Mouse (Mus musculus) kidney, adult 18-20 months (tissue): ENCODE data around the gene Celf5.

Experiments
- DNase-seq: peaks from one replicate; pipeline ENCODE4 v3.0.0; 2021

Celf5 gene

DNA sequence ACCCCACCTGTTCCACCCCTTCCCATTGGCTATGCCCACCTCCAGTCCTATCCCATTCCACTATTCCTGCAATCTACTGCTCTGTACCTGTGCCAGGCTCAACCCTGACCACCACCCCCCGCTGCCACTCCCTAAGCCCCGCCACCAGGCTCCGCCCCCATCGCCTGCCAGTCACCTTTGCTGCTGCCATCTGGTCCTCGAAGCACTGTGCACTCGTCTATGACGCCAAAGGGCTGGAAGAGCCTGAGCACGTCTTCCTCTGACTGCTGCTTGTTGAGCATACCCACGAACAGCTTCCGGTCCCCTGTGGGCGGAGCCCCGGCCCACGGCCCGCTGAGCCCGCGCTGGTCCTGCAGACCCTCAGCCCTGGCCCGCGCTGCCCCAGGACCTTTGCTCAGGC is 12.1 kb downstream of the Celf5 start:
- no peak for DNase-seq

DNA sequence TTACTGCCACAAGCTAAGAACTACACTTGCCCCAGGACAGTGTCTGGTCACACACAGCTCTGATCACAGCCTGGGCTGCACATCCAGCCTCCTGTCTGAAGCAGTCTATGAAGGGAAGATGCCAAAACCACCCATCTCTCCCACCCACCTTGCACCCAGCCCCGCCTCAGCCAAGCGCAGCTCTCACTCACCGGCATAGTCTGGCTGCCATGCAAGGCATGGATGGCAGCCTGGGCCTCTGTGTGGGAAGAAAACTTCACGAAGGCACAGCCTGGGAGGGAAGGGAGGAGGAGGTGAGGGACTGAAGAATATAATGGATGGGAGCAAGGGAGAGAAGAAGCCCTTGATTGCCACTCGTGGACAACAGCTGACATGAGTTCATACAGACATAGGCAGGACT is 13.3 kb downstream of the Celf5 start:
- DNase-seq = no peak

DNA sequence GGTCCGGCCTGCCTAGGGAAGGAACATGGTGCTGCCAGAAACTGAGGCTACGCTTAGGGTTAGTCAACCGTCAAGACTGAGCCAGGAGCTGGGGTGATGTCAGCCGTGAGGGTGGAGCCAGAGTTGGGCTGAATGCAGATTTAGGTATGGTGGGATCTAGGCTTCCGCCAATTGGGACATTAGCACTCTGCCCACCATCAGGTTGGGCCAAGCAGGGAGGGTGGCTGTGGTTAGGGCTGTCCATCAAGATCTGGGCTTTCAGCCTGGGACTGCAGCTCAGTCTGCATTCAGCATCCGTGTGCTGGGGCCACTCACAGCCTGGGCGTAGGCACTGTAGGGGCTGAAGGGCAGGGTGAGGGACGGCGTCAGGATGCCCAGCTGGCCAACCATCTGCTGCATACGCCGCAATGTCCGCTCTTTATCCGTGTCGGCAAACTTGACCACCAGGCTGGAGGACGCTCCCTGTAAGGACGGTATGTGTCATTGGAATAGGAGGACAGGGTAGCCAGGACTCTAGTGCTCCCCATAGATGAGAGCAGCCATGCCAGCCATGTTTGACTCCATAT is 14.8 kb downstream of the Celf5 start:
- no peak for DNase-seq

DNA sequence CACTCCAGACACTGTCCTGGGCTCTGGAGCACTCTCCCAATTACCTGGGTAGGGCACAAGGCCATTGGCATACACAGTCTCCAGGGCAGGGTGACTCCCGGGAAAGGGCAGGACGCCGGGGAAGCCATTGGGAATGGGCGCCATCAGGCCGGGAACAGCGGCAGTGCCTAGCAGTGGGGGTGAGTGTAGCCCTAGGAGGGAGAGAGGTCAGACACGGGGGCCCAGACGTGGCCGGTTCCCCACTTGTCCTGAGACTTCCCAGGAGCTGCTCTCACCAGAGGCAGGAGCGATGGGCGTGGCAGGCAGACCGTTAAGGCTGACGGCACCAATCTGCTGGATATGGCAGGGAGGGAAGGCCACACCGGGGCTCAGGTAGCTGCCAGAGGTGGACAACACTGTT is 15.6 kb downstream of the Celf5 start:
- DNase-seq = no peak

DNA sequence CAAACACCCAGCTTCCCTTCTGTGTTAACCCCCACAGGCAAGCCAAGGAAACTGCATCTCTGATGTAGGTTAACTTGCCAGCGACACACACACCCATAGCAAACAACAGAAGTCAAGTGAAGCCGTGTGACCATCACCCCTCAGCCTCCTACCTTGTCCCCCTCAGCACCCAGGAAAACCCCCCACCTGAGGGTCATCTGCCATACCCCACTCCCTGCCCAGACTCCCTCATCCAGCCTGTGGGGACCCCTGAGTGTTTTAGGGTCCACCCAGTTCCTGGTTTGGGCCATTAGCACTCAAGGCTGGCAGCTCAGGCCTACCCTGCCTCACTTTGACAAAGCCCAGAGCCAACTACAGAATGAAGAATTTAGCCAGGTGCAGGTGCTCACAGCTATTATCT is 16.4 kb downstream of the Celf5 start:
- no peak for DNase-seq

DNA sequence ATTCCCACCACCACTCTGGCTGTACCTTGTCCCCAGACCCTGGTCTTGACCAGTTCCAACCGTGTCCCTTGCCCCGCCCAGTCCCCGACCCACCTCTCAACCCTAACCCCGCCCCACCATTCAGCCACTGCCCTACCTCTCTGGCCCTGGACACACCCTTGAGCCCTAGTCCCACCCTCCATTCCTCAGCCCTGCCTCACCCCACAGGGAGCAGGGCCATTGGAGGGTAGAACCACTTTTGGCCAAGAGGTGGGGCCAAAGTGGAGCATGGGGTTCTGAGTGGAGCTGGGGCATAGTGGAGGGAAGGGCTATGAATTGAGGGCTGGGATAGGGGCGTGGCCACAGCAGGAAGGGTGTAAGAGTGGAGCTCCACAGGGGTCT is 17.3 kb downstream of the Celf5 start:
- DNase-seq = no peak

DNA sequence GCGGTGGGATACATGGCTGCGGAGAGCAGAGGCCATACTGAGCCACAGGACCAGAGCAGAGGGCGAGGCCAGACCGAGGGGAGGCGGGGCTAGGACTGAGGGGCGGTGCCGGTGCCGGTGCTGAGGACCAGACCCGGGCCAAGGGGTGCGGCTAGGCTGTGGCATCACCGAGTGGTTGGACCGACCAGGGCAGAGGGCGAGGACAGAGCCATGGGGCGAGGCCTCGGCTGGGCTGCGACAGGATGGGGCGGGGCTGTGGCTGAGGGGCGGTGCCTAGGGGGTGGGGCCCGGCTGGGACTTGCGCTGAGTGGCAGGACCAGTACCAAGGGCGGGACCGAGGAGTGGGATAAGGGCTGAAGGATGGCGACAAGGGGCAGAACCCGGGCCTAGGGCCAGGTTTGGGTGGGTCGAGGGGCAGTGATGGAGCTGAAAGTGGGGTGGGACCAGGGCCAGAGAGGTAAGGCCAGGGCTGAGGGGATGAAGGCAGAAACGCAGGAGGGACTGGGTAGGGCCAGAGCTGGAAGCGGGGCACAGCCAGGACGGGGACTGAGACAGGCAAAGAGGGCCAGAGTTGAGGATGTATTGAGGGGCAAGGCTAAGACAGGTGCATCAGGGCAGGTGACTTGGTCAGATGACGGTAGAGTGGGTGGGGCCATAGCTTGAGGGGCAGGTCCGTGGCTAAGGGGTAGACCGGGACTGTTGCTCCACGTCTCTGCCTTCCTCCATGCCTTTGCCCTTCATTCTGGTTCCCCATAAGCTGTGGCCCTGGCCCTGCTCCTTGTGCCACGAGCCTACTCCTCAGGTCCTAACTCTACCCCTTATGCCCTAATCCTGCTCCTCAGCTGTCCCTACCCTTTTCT is 17.9 kb downstream of the Celf5 start:
- peak; percentile 33 for DNase-seq

DNA sequence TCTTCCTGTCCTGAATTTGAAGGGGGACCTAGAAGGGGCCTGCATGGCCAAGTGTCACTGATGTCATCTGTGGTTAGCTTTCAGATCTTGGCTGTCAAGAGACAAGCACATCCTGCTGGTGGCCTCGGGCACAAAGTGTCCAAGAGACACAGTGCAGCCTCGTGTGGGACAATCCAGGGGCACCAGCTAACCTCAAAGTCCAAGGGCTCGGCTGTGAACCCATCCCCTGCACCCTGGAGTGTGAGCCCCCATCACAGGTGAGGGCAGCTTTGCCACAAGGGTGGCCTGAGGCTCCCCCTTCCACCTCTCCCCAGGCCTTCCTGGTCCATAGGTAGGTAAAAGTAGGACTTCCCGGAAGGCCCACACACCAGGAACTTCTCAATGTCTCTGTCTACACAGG is 19.0 kb downstream of the Celf5 start:
- DNase-seq = no peak

DNA sequence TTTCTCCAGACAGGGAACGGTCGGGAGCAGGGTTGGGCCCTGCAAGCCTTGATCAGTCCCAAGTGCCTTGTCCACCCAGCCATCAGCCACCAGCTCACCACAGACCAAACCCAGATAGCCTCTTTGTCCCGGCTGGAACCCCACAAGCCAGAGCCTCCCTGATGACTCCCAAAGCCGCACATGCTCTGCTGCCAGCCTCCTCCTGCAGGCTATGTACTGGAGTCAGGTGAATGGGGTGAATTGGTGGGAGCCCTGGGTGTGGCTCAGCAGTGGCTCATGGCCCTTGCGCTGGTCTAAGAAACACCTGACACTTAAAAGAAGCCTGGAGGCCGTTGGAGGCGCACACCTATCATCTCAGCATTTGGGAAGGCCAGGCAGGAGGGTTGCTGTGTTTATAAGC is 19.6 kb downstream of the Celf5 start:
- DNase-seq = no peak

DNA sequence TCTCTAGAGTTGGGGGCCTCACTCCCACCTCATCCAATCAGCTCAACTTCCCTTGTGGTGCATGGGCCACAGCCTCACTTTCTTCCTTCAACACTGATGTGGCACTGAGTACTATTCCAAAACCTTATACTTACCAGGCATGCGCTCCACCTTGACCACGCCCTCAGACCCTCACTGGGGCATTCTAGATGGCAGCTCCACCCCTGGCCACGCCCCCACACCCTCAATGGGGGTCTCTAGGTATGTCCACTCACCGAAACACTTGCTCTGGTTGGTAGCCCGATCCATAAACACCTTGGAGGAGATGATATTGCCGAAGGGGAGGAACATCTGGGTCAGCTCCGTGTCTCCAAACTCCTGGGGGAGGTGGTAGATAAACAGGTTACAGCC is 20.1 kb downstream of the Celf5 start:
- no peak for DNase-seq

DNA sequence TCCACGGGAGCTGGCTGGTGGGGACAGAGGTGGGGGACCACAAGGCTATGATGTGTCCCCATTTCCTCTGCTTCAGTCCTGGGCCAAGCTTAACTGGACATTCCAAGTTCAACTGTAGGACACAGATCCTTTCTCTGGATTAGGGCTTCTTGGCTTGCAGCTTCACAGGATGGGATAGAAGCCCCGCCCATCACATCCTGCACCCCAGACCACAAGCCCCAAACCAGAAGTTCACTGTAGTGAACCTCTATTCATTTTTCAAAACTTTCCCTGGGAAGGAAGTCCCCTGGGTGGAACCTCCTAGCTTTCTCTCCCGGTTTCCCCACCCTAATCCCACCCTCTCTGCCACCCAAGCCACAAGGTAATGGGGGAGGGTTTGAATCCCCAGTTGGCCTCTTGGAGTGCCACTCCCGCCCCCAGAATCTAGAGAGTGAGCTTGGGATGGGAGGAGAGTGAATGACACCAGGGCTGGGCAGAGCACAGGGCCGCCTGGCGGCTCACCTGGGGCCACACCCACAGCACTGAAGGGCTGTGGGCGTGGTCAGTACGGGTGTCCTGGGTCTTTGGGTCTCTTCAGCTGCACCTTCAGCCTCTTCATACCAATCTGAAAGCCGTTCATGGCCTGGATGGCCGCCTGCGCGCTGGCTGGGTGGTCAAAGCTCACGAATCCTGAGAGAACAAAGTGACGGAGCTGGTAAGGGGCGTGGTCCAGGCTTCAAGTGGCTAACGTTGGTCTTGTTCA is 20.7 kb downstream of the Celf5 start:
- DNase-seq = no peak

DNA sequence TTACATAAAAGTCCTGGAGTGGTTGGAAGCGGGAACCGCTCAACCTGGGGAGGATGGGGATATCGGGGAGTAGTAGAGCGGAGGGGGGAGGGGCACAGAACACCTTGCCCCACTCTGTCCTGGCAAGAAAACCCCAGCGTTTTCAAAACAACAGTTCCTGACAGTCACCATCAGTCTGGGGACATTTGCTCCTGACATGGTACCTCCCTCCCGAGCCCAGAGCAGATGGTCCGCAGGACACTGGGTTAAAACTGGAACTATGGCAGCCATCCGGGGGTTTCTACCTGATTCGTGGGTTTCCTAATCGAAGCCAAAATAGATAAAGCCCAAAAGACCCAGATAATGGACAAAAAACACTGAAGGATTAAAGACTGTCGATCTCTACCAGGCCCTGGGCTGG is 21.6 kb downstream of the Celf5 start:
- no peak for DNase-seq

DNA sequence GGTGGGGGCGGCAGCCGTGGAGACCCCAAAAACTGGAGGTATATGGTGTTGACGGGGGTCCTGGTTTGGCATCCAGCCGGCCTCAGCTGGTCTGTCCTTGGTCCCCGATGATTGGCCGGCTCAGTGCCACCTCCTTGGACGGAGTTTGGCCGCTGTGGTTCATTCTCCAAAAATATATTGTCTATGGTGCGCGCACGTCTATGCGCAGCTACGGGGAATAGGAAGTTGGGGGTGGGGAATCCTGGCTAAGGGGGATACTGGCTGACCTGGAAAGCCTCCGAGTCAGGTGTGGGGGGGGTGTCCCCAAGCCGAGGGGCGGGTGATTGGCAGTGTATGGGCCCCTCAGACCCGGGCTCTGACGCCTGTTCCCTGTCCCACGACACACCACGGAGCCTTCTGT is 22.0 kb downstream of the Celf5 start:
- no peak for DNase-seq

DNA sequence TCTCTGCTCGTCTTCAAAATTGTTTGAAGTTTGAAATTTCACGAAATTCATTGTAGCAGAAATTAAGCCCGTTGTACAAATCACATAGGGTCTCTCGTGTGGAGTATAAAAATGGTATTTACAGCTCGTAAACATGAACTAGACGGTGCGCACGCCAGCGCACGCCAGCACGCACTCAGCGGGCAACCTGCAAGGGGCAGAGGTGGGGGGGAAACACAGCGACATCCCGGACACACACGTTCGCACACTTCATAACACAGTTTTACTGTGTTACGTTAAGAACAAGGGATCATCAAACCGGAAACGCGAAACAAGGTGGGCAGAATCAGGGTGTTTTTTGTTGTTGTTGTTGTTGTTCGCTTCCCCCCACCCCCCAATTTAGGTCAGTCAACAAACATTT is 23.1 kb downstream of the Celf5 start:
- no peak for DNase-seq

DNA sequence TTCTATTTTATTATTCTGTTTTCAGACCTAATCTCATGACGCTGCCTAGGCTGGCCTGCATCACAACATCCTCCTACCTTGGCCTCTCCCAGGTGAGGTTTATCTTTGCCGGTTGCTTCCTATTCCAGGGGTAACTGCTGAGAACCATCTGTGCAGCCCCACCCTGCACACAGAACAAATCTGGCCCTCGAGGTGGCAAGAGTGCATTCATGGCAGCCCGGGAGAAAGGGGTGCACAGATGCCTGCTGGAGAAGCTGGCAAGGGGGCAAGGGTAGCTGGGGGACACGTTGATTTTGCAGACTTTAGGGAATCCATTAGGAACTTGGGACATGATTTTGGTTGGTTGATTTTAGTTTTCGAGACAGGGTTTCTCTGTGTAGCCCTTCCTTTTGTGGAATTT is 24.2 kb downstream of the Celf5 start:
- no peak for DNase-seq

DNA sequence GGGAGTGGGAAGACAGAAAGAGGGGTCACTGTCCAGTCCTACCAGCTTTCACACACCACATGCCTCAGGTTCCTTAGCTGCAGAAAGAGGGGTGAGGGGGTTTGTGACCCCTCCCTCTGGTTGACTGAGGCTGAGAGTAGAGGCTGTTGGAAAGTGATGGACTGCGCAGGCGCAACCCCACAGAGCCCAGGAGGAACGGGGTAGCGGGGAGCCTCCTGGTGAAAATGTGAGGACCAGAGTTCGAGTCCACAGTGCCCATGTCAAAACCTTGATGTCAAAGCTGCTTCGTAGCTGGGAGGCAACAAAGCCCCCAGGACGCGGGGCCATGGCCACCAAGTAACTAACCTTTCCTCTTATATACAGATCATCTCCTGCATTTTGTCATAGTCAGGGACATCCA is 24.9 kb downstream of the Celf5 start:
- DNase-seq = no peak

DNA sequence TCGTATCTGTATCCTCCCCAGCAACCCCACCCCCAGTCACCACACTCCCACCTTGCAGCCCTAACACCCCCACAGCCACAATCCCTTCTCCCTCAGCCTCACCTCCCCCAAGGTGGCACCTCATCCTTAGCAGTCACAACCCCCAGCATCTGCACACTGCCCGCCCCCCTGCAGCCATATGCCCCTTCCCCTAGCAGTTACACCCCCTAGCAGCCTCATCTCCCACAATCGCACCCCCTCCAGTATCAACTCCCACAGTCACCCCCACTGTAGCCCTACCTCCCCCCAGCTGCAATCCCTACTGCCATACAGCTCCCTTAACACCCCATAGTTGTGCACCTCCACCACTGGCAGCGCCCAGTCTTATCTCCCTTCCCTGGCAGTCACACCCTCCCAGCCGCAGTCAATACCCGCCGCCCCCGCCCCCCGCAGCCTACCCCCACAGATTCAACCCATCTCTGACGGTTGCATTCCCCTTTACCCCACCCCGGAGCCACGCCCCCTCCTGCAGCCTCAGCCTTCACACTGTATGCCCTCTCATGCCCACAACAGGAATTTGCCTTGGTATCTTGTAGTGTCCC is 25.4 kb downstream of the Celf5 start:
- no peak for DNase-seq

DNA sequence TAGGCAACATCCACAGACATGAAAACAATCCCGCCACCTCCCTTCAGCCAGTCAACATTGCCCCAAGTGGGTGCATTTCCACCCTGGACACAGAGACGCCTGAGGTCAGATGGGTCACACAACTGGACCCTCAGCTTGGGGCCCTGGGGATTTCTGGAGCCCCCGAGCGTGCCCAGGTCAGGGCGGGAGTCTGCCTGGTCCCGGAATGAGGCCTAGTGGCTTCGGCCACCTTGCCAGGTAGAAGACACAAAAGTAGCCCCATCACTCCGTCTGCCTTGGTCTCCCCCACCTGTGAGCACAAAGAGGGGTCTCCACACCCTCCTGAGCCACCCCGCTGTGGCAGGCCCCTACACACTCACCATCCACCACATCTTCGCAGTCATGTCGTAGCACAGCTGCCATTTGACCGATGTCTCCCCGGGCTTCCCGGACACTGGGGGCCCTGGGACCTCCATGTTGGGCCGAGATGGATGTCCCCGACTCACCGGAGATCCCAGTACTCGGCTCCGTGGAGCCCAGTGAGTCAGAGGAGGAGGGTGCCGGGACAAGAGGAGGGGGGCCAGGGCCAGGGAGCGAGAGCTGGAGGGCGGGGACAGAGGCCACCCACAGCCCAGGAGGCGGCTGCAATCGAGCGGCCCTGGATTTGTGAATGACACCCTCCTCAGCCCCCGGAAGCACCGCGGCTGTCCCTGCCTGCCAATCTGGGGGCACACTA is 27.2 kb downstream of the Celf5 start, which contains the start of gene Nfic:
TSS of gene Nfic (minus strand) at position 455 of the 715 bp plus-strand sequence.
- DNase-seq = no peak

DNA sequence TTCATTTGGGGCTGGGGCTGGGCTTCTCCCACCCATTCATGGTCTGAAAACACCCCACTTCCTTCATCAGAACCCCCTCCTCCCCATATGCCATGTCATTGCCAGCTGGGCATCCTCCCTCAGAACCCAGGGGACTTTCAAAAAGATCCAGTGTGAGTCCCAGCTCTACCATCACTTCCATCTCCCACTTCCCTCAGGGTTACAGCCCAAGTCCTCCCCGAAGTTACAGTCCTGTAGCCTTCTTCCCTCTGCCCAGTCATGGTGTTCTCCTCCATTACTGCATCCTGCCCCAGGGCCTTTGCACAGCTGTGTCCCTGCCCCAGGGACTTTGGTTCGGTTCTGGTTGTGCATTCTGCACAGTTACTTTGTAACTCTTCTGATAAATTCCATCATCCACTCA is 28.4 kb downstream of the Celf5 start:
- no peak for DNase-seq

DNA sequence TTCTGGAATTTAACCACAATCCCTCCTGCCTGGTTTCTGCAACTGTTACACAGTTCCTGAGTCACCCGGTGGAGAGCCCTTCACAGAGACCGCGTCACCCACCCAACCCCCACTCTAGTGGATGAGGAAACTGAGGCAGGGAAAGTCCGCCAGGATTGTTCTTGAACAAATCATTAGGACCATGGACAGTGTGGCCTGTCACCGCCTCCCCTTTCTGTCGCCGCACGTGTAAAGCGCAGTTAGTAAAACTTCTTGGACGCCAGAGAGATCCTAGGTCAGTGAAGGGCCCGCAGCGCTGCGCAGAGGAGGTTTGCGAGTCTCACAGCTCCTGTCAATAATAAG is 29.6 kb downstream of the Celf5 start:
- DNase-seq = no peak

DNA sequence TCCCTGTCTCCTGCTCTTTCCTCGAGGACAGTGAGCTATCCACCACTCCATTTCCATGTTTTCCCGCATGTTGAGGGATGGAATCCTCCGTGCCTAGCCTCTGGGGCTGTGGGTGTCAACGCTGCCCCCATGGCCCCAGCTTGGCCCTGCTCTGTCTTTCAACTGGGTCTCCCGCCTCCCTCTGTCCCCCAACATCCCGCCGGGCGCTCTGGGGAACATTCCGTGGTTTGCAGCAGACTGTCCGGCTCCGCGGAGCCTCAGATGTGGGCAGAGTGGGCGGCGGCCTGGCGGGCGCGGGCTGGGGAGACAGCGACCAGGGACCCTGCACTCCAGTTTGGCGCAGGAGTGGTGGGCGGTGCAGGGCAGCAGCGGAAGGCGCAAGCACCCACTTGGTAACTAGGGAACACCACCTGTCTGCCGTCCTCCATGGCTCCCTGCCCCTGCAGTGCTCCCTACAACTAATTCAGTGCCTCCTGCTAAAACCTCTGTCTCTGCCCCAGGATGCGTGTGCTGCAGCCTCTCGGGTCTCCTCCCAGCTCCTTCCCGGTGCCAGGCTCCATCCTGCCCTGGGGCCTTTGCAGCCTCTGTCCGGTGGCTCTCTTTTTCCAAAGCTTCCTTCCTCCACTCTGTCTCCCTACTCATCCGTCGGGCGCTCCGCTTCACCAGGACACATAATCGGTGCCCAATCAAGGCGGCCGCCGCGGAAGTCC is 30.1 kb downstream of the Celf5 start:
- no peak for DNase-seq

DNA sequence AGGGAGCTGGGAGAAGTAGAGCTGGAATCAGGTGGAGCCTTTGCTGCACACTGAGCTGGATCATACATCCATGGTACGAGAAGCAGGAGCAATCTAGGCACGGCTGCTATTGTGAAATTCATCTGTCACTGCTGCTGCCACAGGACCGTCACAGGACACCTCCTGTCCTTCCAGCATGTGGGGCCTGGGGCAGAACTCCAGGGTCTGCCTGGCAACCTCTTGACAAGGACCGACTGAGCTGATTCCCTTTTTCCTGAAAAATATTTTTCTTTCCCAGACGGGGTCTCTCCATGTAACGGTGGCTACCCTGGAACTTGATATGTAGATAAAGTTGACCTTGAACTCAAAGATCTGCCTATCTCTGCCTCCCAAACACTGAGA is 31.2 kb downstream of the Celf5 start:
- no peak for DNase-seq
